Mouse (Mus musculus): ENCODE results near the gene Akap6. TPM values are rescaled to one million over a fixed set of nuclear protein-coding genes. Genes with fewer than 3 reads are reported as not detected.

The Akap6 gene
- 0.51 TPM for polyA plus RNA-seq (2017; shearing (Covaris generic))

GRCm38 (mm10) chr12:52699146-52699545, at the start of gene Akap6:
Gene Akap6 (plus strand): TSS chr12:52699383.

Other genes with a start within 250 kb of the Akap6 start
- 24.0 TPM for gene Arhgap5, start 195.4 kb upstream of the Akap6 start, polyA plus RNA-seq (2017; shearing (Covaris generic))

All from activated CD4-positive, CD25-positive, alpha-beta regulatory T cell, adult 9 weeks (primary cell).